Mouse (Mus musculus): ENCODE data around the gene Sdhb. TPM values are rescaled to one million over a fixed set of nuclear protein-coding genes. Genes with fewer than 3 reads are reported as not detected.
A peak's percentile ranks its signal among the peaks of the same experiment; 100 is the strongest.

The Sdhb gene
- polyA plus RNA-seq, 1 experiment from 2014 or later = 248 TPM

DNA sequence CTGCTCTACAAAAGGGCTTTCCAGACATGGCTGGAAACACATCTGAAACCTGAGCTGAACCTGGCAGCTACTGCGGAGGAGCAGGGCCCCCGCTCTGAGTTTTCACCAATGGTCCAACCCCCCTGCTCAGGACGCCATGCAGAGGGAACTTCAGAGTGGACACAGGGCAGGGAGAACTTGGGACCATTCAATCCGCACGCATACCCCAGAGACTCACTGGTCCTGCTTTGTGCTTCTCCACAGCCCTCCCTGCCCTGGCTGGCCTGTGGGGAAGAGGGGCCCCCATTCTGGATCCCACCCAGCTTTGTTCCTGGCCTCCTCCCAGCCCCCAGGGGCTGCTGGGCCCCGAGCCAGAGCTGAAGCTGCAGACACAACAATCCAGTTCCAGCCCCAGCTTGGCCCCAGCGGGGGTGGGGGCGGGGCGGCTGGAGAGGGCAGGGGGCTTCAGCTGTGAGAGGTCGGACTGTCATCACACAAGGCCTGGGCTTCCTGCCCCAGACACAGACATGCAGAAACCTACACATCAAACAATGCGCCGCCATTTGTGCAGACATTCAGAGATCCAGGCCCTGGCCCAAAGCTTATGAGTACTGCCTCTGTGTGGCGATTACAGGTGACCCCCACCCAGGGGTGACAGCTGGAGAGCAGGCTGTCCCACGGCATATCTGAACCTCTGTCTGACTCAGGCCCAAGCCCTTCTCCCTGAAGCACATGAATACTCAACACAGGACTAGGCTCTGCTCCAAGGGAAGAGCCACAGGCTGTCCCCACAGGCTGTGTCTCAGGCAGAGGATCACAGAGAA lies 60.0 kb downstream of the Sdhb start:
- Histone ChIP-seq H3K4me2 (no peak overlapping the region), H3K4me1 (no peaks in the 10 kb centered on the region), H3K9me3 (replicated peaks) (no peaks in the 10 kb centered on the region), H3K27me3 (replicated peaks) (no peaks in the 10 kb centered on the region), H3K4me3 (no peak overlapping the region), H3K9ac (no peak overlapping the region; the same call in 1 of the 2 replicates), H3K36me3 (no peaks in the 10 kb centered on the region), H3K27ac (peak overlapping the region; percentile 47; the same call in 1 of the 2 replicates)
- ATAC-seq = no peak; the same call in 1 of the 2 replicates
- WGBS (ENCODE audit: insufficient replicate concordance) = 63% methylated on average over 14 of the region's 14 CpGs

DNA sequence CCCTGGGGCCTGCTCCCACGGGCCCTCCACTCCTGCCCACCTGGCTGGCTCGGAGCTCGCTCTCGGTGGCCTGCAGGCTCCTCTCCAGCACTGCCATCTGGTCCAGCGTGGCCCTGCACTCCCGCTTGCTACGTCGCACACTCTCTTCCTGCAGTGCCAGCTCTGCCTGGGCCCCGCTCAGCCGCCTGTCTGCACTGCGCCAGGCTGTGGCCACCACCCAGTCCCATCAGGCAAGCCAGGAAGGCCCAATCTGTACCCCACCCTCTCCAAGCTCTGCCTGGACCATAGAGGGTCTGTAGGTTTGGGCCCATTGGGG lies 60.6 kb downstream of the Sdhb start:
- 82% methylated on average over 11 of the region's 11 CpGs for WGBS (ENCODE audit: insufficient replicate concordance)
- H3K4me3 ChIP-seq = no peak overlapping the region
- H3K36me3 ChIP-seq = no peaks in the 10 kb centered on the region
- H3K27ac ChIP-seq = peak overlapping the region; percentile 47
- H3K4me1 ChIP-seq = no peaks in the 10 kb centered on the region
- ATAC-seq = no peak
- no peaks in the 10 kb centered on the region for H3K9me3 ChIP-seq (replicated peaks)
- H3K4me2 ChIP-seq = no peak overlapping the region
- no peaks in the 10 kb centered on the region for H3K27me3 ChIP-seq (replicated peaks)
- H3K9ac ChIP-seq = no peak overlapping the region

DNA sequence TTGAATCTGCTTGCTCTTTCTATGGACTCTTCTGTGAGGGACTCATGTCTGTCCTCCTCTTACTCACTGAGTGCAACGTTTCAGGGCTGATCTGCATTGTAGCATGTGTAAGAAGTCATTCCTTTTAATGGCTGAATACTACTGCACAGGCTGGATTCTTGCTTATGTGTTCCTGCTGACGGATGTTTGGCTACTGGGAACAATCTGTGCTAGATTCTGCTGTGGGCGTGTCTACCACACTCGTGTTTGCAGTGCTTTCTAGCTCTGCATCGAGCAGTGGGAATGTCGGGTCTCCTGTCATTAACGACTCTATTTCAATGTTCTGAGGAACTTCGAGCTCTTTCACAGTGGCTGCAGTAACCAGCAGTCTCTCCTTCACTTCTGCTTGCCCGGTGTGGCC lies 63.0 kb downstream of the Sdhb start:
- H3K27me3 ChIP-seq (replicated peaks) = no peaks in the 10 kb centered on the region
- no peak overlapping the region for H3K9ac ChIP-seq
- 0 out of 2 replicates have a peak, but pooled peaks cover under 1% of the 10 kb centered on the region for H3K36me3 ChIP-seq
- no peak overlapping the region for H3K4me2 ChIP-seq
- H3K27ac ChIP-seq = no peak overlapping the region
- 60% methylated on average over 9 of the region's 9 CpGs for WGBS (ENCODE audit: insufficient replicate concordance)
- no peak for ATAC-seq
- H3K4me1 ChIP-seq = no peaks in the 10 kb centered on the region
- no peaks in the 10 kb centered on the region for H3K9me3 ChIP-seq (replicated peaks)
- no peak overlapping the region for H3K4me3 ChIP-seq

DNA sequence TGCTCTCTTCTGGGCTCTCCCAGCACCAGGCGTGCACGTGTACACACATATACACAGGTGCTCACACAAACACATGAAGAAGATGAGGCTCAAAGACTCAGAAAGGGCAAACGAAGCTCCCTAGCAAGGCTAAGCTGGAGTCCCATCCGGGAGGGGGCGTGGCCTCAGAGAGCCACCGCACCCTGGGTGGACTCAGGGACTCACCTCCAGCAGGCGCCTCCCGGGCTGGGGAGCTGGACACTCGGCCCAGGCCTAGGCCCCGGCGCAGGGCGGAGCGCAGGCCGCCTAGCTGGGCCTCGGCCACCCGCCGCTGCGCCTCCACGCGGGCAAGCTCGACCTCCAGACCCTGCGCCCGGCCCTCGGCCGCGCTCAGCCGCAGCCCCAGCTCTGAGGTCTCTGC lies 64.0 kb downstream of the Sdhb start:
- no peaks in the 10 kb centered on the region for H3K4me1 ChIP-seq
- H3K9me3 ChIP-seq (replicated peaks) = no peaks in the 10 kb centered on the region
- no peaks in the 10 kb centered on the region for H3K27me3 ChIP-seq (replicated peaks)
- H3K36me3 ChIP-seq = peaks cover 9% of the 10 kb centered on the region; the same call in 1 of the 2 replicates
- no peak for ATAC-seq
- no peak overlapping the region for H3K4me2 ChIP-seq
- no peak overlapping the region for H3K4me3 ChIP-seq
- WGBS (ENCODE audit: insufficient replicate concordance) = 79% methylated on average over 27 of the region's 27 CpGs
- H3K9ac ChIP-seq = no peak overlapping the region
- no peak overlapping the region for H3K27ac ChIP-seq

Other genes starting within 250 kb of the Sdhb start
- gene Padi6, start 218.6 kb upstream of the Sdhb start, polyA plus RNA-seq (2016; fragmentation: Nextera tagmentation; extraction: Ambion mirVana) = not detected in 2 replicates
- gene Padi4, start 187.0 kb upstream of the Sdhb start, polyA plus RNA-seq (2016; fragmentation: Nextera tagmentation; extraction: Ambion mirVana) = 0.63 and 0.91 TPM in 2 replicates
- 0.37 and 0.47 TPM in 2 replicates for gene Padi3, start 150.6 kb upstream of the Sdhb start, polyA plus RNA-seq (2016; fragmentation: Nextera tagmentation; extraction: Ambion mirVana)
- gene Padi1, start 115.4 kb upstream of the Sdhb start, polyA plus RNA-seq (2016; fragmentation: Nextera tagmentation; extraction: Ambion mirVana) = 0.10 TPM in 1 of 2 replicates, not detected in the other
- gene Padi2, start 54.9 kb upstream of the Sdhb start, polyA plus RNA-seq (2016; fragmentation: Nextera tagmentation; extraction: Ambion mirVana) = 2.5 and 3.7 TPM in 2 replicates
- 30.8 and 31.4 TPM in 2 replicates for gene Atp13a2, start 25.7 kb downstream of the Sdhb start, polyA plus RNA-seq (2016; fragmentation: Nextera tagmentation; extraction: Ambion mirVana)
- 40.7 and 46.7 TPM in 2 replicates for gene Mfap2, start 49.2 kb downstream of the Sdhb start, polyA plus RNA-seq (2016; fragmentation: Nextera tagmentation; extraction: Ambion mirVana)
- gene Crocc, start 99.3 kb downstream of the Sdhb start, polyA plus RNA-seq (2016; fragmentation: Nextera tagmentation; extraction: Ambion mirVana) = 1.8 and 2.0 TPM in 2 replicates
- 136 and 143 TPM in 2 replicates for gene Necap2, start 117.2 kb downstream of the Sdhb start, polyA plus RNA-seq (2016; fragmentation: Nextera tagmentation; extraction: Ambion mirVana)
- gene Spata21, start 127.1 kb downstream of the Sdhb start, polyA plus RNA-seq (2016; fragmentation: Nextera tagmentation; extraction: Ambion mirVana) = 0.05 TPM in 1 of 2 replicates, not detected in the other
- gene Szrd1, start 178.6 kb downstream of the Sdhb start, polyA plus RNA-seq (2016; fragmentation: Nextera tagmentation; extraction: Ambion mirVana) = 21.3 and 22.1 TPM in 2 replicates
- 21.6 and 26.0 TPM in 2 replicates for gene Fbxo42, start 186.7 kb downstream of the Sdhb start, polyA plus RNA-seq (2016; fragmentation: Nextera tagmentation; extraction: Ambion mirVana)